Mouse (Mus musculus): ENCODE measurements around the gene Cspg4.

Gene Cspg4

GRCm38 (mm10) chr9:56864832-56865231, at the start of gene Cspg4:
TSS of gene Cspg4 (plus strand) at chr9:56865033.
- DNase-seq (ENCODE audit: low spot score) = no peak

GRCm38 (mm10) chr9:56824900-56825299, 39.9 kb upstream of the Cspg4 start:
- DNase-seq (ENCODE audit: low spot score) = no peak

- no peak for DNase-seq (ENCODE audit: low spot score)
These were observed 39.2 kb upstream of the Cspg4 start for GRCm38 (mm10) chr9:56825476-56826213.

GRCm38 (mm10) chr9:56828146-56828545, 36.7 kb upstream of the Cspg4 start:
- DNase-seq (ENCODE audit: low spot score) = no peak

GRCm38 (mm10) chr9:56828841-56829240, 36.0 kb upstream of the Cspg4 start:
- no peak for DNase-seq (ENCODE audit: low spot score)

- DNase-seq (ENCODE audit: low spot score) = no peak
These were observed 34.7 kb upstream of the Cspg4 start for GRCm38 (mm10) chr9:56830162-56830561.

GRCm38 (mm10) chr9:56831904-56832303, 32.9 kb upstream of the Cspg4 start:
- no peak for DNase-seq (ENCODE audit: low spot score)

GRCm38 (mm10) chr9:56832900-56833299, 31.9 kb upstream of the Cspg4 start:
- no peak for DNase-seq (ENCODE audit: low spot score)

GRCm38 (mm10) chr9:56835152-56835551, 29.7 kb upstream of the Cspg4 start:
- DNase-seq (ENCODE audit: low spot score) = no peak

- no peak for DNase-seq (ENCODE audit: low spot score)
These were observed 24.1 kb upstream of the Cspg4 start for GRCm38 (mm10) chr9:56840721-56841120.

- DNase-seq (ENCODE audit: low spot score) = no peak
These were observed 23.0 kb upstream of the Cspg4 start for GRCm38 (mm10) chr9:56841864-56842263.

- no peak for DNase-seq (ENCODE audit: low spot score)
These were observed 22.5 kb upstream of the Cspg4 start for GRCm38 (mm10) chr9:56842303-56842719.

- no peak for DNase-seq (ENCODE audit: low spot score)
These were observed 21.1 kb upstream of the Cspg4 start for GRCm38 (mm10) chr9:56843679-56844188.

GRCm38 (mm10) chr9:56844644-56845043, 20.2 kb upstream of the Cspg4 start:
- DNase-seq (ENCODE audit: low spot score) = no peak

GRCm38 (mm10) chr9:56847523-56847922, 17.3 kb upstream of the Cspg4 start:
- DNase-seq (ENCODE audit: low spot score) = no peak

- no peak for DNase-seq (ENCODE audit: low spot score)
These were observed 14.5 kb upstream of the Cspg4 start for GRCm38 (mm10) chr9:56850128-56850904.

GRCm38 (mm10) chr9:56850905-56851252, 14.0 kb upstream of the Cspg4 start:
- DNase-seq (ENCODE audit: low spot score) = no peak

GRCm38 (mm10) chr9:56851778-56852177, 13.1 kb upstream of the Cspg4 start:
- no peak for DNase-seq (ENCODE audit: low spot score)

GRCm38 (mm10) chr9:56857463-56857862, 7.4 kb upstream of the Cspg4 start:
- DNase-seq (ENCODE audit: low spot score) = no peak

- DNase-seq (ENCODE audit: low spot score) = no peak
These were observed 4.8 kb upstream of the Cspg4 start for GRCm38 (mm10) chr9:56860035-56860434.

GRCm38 (mm10) chr9:56860486-56861269, 4.2 kb upstream of the Cspg4 start:
- no peak for DNase-seq (ENCODE audit: low spot score)

- no peak for DNase-seq (ENCODE audit: low spot score)
These were observed 2.0 kb upstream of the Cspg4 start for GRCm38 (mm10) chr9:56862863-56863262.
